Mouse (Mus musculus): Measurements from ENCODE around the gene Zfp639. TPM values are rescaled to one million over a fixed set of nuclear protein-coding genes. Genes with fewer than 3 reads are reported as not detected.

Zfp639 gene
- polyA plus RNA-seq, 1 experiment from 2014 or later, result 40.9 TPM

DNA sequence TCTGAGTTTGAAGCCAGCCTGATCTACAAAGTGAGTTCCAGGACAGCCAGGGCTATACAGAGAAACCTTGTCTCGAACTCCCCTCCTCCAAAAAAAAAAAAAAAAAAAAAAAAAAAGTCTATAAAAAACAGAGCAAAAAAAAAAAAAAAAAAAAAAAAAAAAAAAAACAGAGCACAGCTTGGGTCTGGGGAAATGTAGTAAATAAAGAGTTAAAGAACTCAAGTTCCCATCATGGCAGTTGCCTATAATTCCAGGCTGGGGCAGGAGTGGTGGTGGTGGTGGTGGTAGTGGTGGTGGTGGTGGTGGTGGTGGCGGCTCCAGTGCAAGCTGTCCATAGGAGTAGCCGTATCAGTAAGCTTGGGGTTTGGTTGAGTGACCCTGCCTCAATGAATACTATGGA, 27.0 kb upstream of the Zfp639 start:
- ATAC-seq (replicated peaks; ENCODE audit: low FRiP score, low TSS enrichment, low read depth), result no peak

DNA sequence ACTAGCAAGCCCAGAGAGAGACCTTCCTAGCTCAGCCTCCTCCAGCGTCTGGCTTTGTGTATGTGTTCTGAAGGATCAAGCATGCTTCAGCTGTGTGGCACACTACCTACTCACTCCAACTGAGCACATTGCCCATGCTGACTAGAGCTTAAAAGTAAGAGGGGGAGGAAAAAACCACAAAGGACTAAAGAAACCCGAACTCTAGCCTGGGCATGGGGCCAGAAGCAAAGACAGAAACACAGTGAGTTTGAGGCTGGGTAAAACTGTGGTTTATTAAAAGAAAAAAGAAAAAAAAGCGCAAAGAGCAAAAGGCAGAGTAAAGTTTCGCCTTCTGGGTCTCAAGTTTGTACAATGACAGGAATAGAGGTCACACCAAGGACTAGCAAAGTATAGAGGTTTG, 23.5 kb upstream of the Zfp639 start:
- no peak overlapping the region for H3K9ac ChIP-seq (ENCODE audit: low read length)
- no peak overlapping the region for H3K4me2 ChIP-seq (ENCODE audit: low read length)
- 82% methylated on average over 4 of the region's 4 CpGs for WGBS
- ATAC-seq (replicated peaks; ENCODE audit: low FRiP score, low TSS enrichment, low read depth) (no peak), DNase-seq (ENCODE audit: low spot score) (no peak)
- no peaks in the 10 kb centered on the region for H3K36me3 ChIP-seq (ENCODE audit: control insufficient read depth, insufficient read depth, low read length)
- no peaks in the 10 kb centered on the region for H3K9me3 ChIP-seq (ENCODE audit: control insufficient read depth, low read length)
- H3K4me3 ChIP-seq (ENCODE audit: low read depth, low read length), result no peak overlapping the region
- no peaks in the 10 kb centered on the region for H3K4me1 ChIP-seq (replicated peaks; ENCODE audit: control insufficient read depth, insufficient read depth, low read length)
- H3K27me3 ChIP-seq (replicated peaks; ENCODE audit: control insufficient read depth, insufficient read depth, low read length), result no peaks in the 10 kb centered on the region
- H3K27ac ChIP-seq (ENCODE audit: low read depth), result no peak overlapping the region

More for the DNA sequence above, 27.0 kb upstream of the Zfp639 start:
- WGBS, result 89% methylated on average over 3 of the region's 3 CpGs
- H3K9ac ChIP-seq (ENCODE audit: low read length), result no peak overlapping the region
- H3K4me3 ChIP-seq (ENCODE audit: low read depth, low read length), result no peak overlapping the region
- H3K27me3 ChIP-seq (replicated peaks; ENCODE audit: control insufficient read depth, insufficient read depth, low read length), result no peaks in the 10 kb centered on the region
- no peaks in the 10 kb centered on the region for H3K9me3 ChIP-seq (ENCODE audit: control insufficient read depth, low read length)
- no peak overlapping the region for H3K27ac ChIP-seq (ENCODE audit: low read depth)
- no peaks in the 10 kb centered on the region for H3K4me1 ChIP-seq (replicated peaks; ENCODE audit: control insufficient read depth, insufficient read depth, low read length)
- no peak for DNase-seq (ENCODE audit: low spot score)
- H3K4me2 ChIP-seq (ENCODE audit: low read length), result no peak overlapping the region
- no peaks in the 10 kb centered on the region for H3K36me3 ChIP-seq (ENCODE audit: control insufficient read depth, insufficient read depth, low read length)

DNA sequence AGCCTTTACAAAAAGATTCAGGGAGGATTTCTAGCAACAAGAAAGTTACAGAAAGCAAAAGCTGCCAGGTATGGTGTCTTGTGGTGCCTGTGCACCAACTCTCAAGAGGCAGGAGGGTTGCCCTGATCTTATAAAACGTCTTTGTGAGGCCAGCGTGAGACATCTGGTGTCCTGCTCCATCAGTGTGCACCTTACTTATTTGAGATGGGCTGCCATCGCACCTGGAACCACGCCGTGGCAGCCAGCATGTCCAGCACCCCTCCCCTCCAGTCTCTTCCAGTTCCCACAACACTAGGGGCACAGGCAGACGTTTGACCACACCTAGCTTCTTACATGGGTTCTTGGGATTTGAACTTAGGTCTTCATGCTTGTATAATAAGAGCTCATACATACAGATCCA, 21.9 kb upstream of the Zfp639 start:
- H3K36me3 ChIP-seq (ENCODE audit: control insufficient read depth, insufficient read depth, low read length), result no peaks in the 10 kb centered on the region
- H3K4me3 ChIP-seq (ENCODE audit: low read depth, low read length), result no peak overlapping the region
- no peak overlapping the region for H3K9ac ChIP-seq (ENCODE audit: low read length)
- DNase-seq (ENCODE audit: low spot score), result no peak
- no peak overlapping the region for H3K27ac ChIP-seq (ENCODE audit: low read depth)
- H3K27me3 ChIP-seq (replicated peaks; ENCODE audit: control insufficient read depth, insufficient read depth, low read length), result no peaks in the 10 kb centered on the region
- H3K9me3 ChIP-seq (ENCODE audit: control insufficient read depth, low read length), result no peaks in the 10 kb centered on the region
- H3K4me1 ChIP-seq (replicated peaks; ENCODE audit: control insufficient read depth, insufficient read depth, low read length), result no peaks in the 10 kb centered on the region
- 79% methylated on average over 6 of the region's 6 CpGs for WGBS
- ATAC-seq (replicated peaks; ENCODE audit: low FRiP score, low TSS enrichment, low read depth), result no peak
- H3K4me2 ChIP-seq (ENCODE audit: low read length), result no peak overlapping the region

GRCm38 (mm10) chr3:32490076-32490927, 19.8 kb upstream of the Zfp639 start:
- Histone ChIP-seq H3K9ac (ENCODE audit: low read length) (no peak overlapping the region), H3K4me1 (replicated peaks; ENCODE audit: control insufficient read depth, insufficient read depth, low read length) (no peaks in the 10 kb centered on the region), H3K27me3 (replicated peaks; ENCODE audit: control insufficient read depth, insufficient read depth, low read length) (no peaks in the 10 kb centered on the region), H3K4me3 (ENCODE audit: low read depth, low read length) (no peak overlapping the region), H3K27ac (ENCODE audit: low read depth) (no peak overlapping the region), H3K4me2 (ENCODE audit: low read length) (no peak overlapping the region), H3K9me3 (ENCODE audit: control insufficient read depth, low read length) (no peaks in the 10 kb centered on the region), H3K36me3 (ENCODE audit: control insufficient read depth, insufficient read depth, low read length) (no peaks in the 10 kb centered on the region)
- no peak for ATAC-seq (replicated peaks; ENCODE audit: low FRiP score, low TSS enrichment, low read depth)
- WGBS, result 71% methylated on average over 15 of the region's 15 CpGs
- no peak for DNase-seq (ENCODE audit: low spot score)

DNA sequence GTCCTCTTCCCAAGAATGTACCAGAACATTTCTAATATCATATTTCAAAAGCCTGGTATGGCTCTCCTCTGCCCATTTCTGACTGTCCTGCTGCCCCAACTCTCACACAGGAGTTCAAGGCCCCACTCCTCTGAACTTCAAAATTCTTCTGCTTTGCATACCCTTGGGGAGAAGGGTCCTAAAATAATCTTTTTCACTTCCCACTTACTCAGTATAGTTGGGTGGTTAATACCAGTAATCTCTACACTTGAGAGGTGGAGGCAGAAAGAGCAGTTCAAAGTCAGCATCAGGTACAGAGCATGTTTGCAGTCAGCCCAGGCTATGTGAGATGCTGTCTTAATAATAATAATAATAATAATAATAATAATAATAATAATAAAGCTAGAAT, 19.1 kb upstream of the Zfp639 start:
- Histone ChIP-seq H3K27ac (ENCODE audit: low read depth) (no peak overlapping the region), H3K36me3 (ENCODE audit: control insufficient read depth, insufficient read depth, low read length) (no peaks in the 10 kb centered on the region), H3K4me1 (replicated peaks; ENCODE audit: control insufficient read depth, insufficient read depth, low read length) (no peaks in the 10 kb centered on the region), H3K4me2 (ENCODE audit: low read length) (no peak overlapping the region), H3K9me3 (ENCODE audit: control insufficient read depth, low read length) (no peaks in the 10 kb centered on the region), H3K9ac (ENCODE audit: low read length) (no peak overlapping the region), H3K27me3 (replicated peaks; ENCODE audit: control insufficient read depth, insufficient read depth, low read length) (no peaks in the 10 kb centered on the region), H3K4me3 (ENCODE audit: low read depth, low read length) (no peak overlapping the region)
- no peak for DNase-seq (ENCODE audit: low spot score)
- ATAC-seq (replicated peaks; ENCODE audit: low FRiP score, low TSS enrichment, low read depth), result no peak

- no peaks in the 10 kb centered on the region for H3K36me3 ChIP-seq (ENCODE audit: control insufficient read depth, insufficient read depth, low read length)
- no peak within 1 kb of the TSS for H3K4me3 ChIP-seq (ENCODE audit: low read depth, low read length)
- H3K9ac ChIP-seq (ENCODE audit: low read length), result no peak within 1 kb of the TSS
- ATAC-seq (replicated peaks; ENCODE audit: low FRiP score, low TSS enrichment, low read depth), result no peak
- H3K4me1 ChIP-seq (replicated peaks; ENCODE audit: control insufficient read depth, insufficient read depth, low read length), result no peaks in the 10 kb centered on the region
- no peak for DNase-seq (ENCODE audit: low spot score)
- H3K4me2 ChIP-seq (ENCODE audit: low read length), result no peak within 1 kb of the TSS
- H3K27ac ChIP-seq (ENCODE audit: low read depth), result no peak within 1 kb of the TSS
- 75% methylated on average over 11 of the region's 11 CpGs for WGBS
- H3K27me3 ChIP-seq (replicated peaks; ENCODE audit: control insufficient read depth, insufficient read depth, low read length), result no peaks in the 10 kb centered on the region
- H3K9me3 ChIP-seq (ENCODE audit: control insufficient read depth, low read length), result no peaks in the 10 kb centered on the region
These were observed 17.7 kb upstream of the Zfp639 start, which contains the start of gene Kcnmb3 for GRCm38 (mm10) chr3:32492097-32493090. Gene Kcnmb3, minus strand, starts transcription at chr3:32492231.

DNA sequence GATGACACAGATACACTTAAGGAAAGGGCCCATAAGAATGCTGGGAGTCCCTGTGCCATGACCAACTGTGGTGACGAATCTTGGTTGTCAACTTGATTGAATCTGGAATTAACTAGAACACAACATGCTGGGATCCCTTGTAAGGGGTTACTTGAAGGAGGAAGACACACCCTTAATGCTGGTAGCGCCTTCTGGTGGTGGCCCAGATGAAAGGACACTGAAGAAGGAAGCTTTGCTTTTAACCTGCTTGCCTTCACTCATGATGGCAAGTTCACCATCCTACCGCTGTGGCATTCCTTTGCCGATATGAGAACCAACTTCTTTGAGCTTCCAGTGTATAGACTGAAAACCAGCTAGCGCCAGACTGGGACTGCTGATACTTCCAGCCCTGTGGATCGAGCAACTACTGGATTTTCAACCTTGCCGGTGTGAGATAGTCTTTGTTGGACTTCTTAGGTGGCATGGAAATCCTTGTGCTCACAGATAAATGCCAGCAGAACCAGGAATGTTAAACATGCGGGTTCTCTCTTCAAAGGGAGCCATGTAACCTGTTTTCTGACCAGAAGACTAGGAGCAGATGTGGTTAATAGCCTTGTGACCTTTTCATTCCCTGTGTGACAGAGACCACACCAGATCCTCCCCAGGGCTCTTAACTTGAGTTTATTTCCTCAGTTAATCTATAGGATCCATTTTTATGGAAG, 15.5 kb upstream of the Zfp639 start:
- H3K27me3 ChIP-seq (replicated peaks; ENCODE audit: control insufficient read depth, insufficient read depth, low read length), result no peaks in the 10 kb centered on the region
- peak; percentile 41 for DNase-seq (ENCODE audit: low spot score)
- H3K9me3 ChIP-seq (ENCODE audit: control insufficient read depth, low read length), result no peaks in the 10 kb centered on the region
- no peaks in the 10 kb centered on the region for H3K36me3 ChIP-seq (ENCODE audit: control insufficient read depth, insufficient read depth, low read length)
- no peak overlapping the region for H3K27ac ChIP-seq (ENCODE audit: low read depth)
- H3K4me1 ChIP-seq (replicated peaks; ENCODE audit: control insufficient read depth, insufficient read depth, low read length), result no peaks in the 10 kb centered on the region
- no peak for ATAC-seq (replicated peaks; ENCODE audit: low FRiP score, low TSS enrichment, low read depth)
- no peak overlapping the region for H3K4me2 ChIP-seq (ENCODE audit: low read length)
- H3K4me3 ChIP-seq (ENCODE audit: low read depth, low read length), result no peak overlapping the region
- WGBS, result 75% methylated on average over 8 of the region's 8 CpGs
- H3K9ac ChIP-seq (ENCODE audit: low read length), result no peak overlapping the region

DNA sequence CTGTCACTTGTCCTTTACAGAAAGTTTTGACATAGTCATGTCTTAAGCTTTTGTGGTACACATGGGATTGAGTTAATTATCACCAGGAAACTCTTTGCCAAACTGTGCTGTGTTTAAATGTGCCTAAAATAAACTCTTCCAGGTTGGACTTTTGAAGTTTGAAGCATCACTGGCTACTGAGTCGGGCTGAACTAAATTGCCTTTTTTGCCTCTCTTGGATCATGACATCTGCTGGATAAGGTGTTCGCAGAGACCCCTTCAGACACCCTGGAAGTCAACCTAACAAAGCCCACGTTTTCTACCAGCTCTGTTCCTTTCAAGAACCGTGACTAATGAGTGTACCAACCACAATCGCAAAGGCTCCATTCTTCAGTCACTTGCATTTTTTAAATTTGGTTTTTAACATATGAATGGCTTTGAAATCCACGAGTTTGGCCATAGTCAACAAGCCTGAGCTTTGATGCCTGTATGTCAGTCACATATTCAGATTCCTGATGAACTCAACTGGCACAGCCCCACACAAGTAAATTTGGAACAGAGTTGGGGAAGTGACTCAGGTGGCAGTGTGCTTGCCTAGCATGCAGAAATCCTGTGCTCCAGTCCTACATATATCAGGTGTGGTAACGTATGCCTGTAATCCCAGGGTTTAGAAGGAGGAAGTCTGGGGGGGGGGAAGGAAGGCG, 14.8 kb upstream of the Zfp639 start:
- no peak for ATAC-seq (replicated peaks; ENCODE audit: low FRiP score, low TSS enrichment, low read depth)
- 65% methylated on average over 8 of the region's 8 CpGs for WGBS

More for the DNA sequence above, 14.8 kb upstream of the Zfp639 start:
- H3K36me3 ChIP-seq (ENCODE audit: control insufficient read depth, insufficient read depth, low read length), result no peaks in the 10 kb centered on the region
- no peaks in the 10 kb centered on the region for H3K27me3 ChIP-seq (replicated peaks; ENCODE audit: control insufficient read depth, insufficient read depth, low read length)
- no peak overlapping the region for H3K9ac ChIP-seq (ENCODE audit: low read length)
- no peak overlapping the region for H3K4me2 ChIP-seq (ENCODE audit: low read length)
- no peak overlapping the region for H3K4me3 ChIP-seq (ENCODE audit: low read depth, low read length)
- peak; percentile 23 for DNase-seq (ENCODE audit: low spot score)
- no peaks in the 10 kb centered on the region for H3K4me1 ChIP-seq (replicated peaks; ENCODE audit: control insufficient read depth, insufficient read depth, low read length)
- no peaks in the 10 kb centered on the region for H3K9me3 ChIP-seq (ENCODE audit: control insufficient read depth, low read length)
- H3K27ac ChIP-seq (ENCODE audit: low read depth), result no peak overlapping the region

Measured in intestine, embryonic 14.5 days (tissue).